In genomic region chr2:60322031-60322726, GRCm38 (mm10) we compare ENCODE assay signal across 14 mouse cellular contexts.
"Had no signal": no experiment of that assay in that cellular context is flagged by ENCODE, and none has a peak within 500 bp of the region (broad histone marks: within the 10 kb centered on the region; RNA-seq: fewer than 3 reads in every experiment).

No protein-coding gene starts in this region.

- H3K9me3 ChIP-seq: liver, embryonic 13.5 days; midbrain, embryonic 12.5 days; midbrain, embryonic 15.5 days; neural tube, embryonic 12.5 days; neural tube, embryonic 15.5 days had no signal

- H3K4me3 ChIP-seq: left cerebral cortex, adult 2 months; liver, embryonic 13.5 days; midbrain, embryonic 12.5 days; midbrain, embryonic 15.5 days; neural tube, embryonic 12.5 days; neural tube, embryonic 15.5 days had no signal

- DNase-seq: kidney, postnatal 25 days; layer of hippocampus, postnatal 36 days; liver, embryonic 13.5 days; lung, adult 2 months; thymus, adult 18-20 months; thymus, postnatal 14 days; thymus, postnatal 4 days had no signal

- H3K27me3 ChIP-seq: liver, embryonic 13.5 days; midbrain, embryonic 12.5 days; midbrain, embryonic 15.5 days; neural tube, embryonic 12.5 days; neural tube, embryonic 15.5 days had no signal

- H3K9ac ChIP-seq: liver, embryonic 13.5 days; midbrain, embryonic 12.5 days; midbrain, embryonic 15.5 days; neural tube, embryonic 12.5 days; neural tube, embryonic 15.5 days had no signal

- H3K36me3 ChIP-seq: liver, embryonic 13.5 days; midbrain, embryonic 12.5 days; midbrain, embryonic 15.5 days; neural tube, embryonic 12.5 days; neural tube, embryonic 15.5 days had no signal

- H3K4me1 ChIP-seq: liver, embryonic 13.5 days; midbrain, embryonic 12.5 days; midbrain, embryonic 15.5 days; neural tube, embryonic 12.5 days; neural tube, embryonic 15.5 days had no signal

- ATAC-seq: midbrain, embryonic 15.5 days had no signal

- H3K4me2 ChIP-seq: liver, embryonic 13.5 days; midbrain, embryonic 12.5 days; midbrain, embryonic 15.5 days; neural tube, embryonic 12.5 days; neural tube, embryonic 15.5 days had no signal

- H3K27ac ChIP-seq: kidney, postnatal 0 days; left cerebral cortex, adult 2 months; liver, embryonic 13.5 days; macrophage; midbrain, embryonic 12.5 days; midbrain, embryonic 15.5 days; neural tube, embryonic 12.5 days; neural tube, embryonic 15.5 days had no signal
